Mouse (Mus musculus) gastrocnemius, postnatal 14 days (tissue): ENCODE results near the gene Gm11099. TPM values are rescaled to one million over a fixed set of nuclear protein-coding genes. Genes with fewer than 3 reads are reported as not detected.

Experiments
- DNase-seq: peaks from one replicate; pipeline ENCODE4 v3.0.0; 2021; ENCODE audit warnings: mixed read lengths
- intact Hi-C: fragments of 180-260 bp; cut with DNase I; formaldehyde crosslinking; loops from one replicate; pipeline ENCODE4 v1.15.1; 2025; ENCODE audit warnings: low total_unique reads
- long read RNA-seq, 2 experiments: library from polyadenylated mRNA; stranded (forward); transcript quantifications; one replicate each; pipeline ENCODE4 v2.0.0; 2021
- total RNA-seq, 2 experiments: library from RNA; stranded (reverse); gene quantifications; 2 replicates each; pipeline ENCODE4 v1.2.3; 2021

The Gm11099 gene
- total RNA-seq: not detected
- long read RNA-seq, experiment 1: 0 reads
- long read RNA-seq, experiment 2: 0 reads

DNA sequence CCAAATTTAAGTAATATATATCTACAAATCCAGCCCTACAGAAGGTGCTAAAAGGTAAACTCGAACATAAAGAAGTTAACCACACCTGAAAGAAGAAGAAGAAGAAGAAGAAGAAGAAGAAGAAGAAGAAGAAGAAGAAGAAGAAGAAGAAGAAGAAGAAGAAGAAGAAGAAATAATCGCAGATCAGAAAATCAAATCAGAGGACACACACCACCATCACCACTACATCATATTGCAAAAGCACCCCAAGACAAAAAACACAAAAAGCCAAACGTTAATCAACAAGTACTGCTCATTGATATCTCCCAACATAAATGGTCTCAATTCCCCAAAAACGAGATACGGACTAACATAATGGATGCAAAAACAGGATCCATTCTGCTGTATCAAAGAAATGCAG is at the start of gene Gm11099:
Gene Gm11099, plus strand, starts transcription at position 301 of the 400 bp plus-strand sequence.
- DNase-seq: no peak
- intact Hi-C loops: no loop called here

DNA sequence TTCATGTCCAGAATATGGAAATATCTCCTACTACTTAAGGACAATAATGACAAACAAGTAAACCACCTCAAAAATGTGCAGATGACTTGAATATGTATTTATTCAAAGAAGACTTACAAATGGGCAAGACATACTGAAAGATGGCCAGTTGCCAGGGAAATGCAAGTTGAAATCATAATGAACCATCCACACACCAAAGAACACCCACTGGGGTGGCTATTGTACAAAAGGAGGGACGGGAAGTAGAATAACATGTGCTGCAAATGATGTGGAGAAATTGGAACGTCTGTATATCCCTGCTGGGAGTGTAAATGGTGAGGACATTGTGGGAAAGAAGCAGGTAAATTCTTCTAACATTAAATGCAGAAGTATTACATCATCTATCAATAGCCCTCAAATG is 46.3 kb upstream of the Gm11099 start:
- intact Hi-C loops: no loop called here
- DNase-seq: no peak

DNA sequence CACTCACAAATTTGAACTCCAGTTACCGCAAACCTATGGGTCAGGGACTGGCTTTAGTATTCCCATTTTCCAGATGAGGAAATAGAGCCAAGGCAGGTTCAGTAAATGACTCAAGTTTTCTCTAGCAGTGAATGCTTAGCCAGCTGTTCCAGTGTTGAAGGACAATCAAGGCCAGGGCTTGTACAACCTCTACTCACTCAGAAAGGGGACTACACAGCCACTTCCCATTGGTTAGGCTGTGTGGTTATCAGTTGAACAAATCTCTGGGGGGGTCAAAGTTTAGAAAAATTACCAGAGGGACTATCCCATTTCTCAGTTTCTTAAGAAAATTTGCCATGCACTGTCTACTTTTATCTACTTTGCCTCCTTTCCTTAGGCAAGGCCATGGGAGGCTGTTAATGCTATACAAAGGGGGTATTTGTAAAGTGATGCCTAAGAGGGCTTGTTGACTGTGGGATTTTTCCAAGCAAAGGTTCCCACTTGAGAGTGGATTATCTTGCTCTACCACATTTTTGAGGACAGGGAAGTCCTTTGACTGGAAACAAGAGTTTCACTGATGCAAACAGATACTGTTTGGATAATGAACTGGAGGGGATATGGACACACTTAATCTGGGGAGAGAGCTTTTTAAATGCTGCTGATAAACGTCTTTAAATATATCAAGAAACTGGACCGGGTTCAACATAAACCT is 30.2 kb upstream of the Gm11099 start:
- intact Hi-C loops: no loop called here
- DNase-seq: no peak

DNA sequence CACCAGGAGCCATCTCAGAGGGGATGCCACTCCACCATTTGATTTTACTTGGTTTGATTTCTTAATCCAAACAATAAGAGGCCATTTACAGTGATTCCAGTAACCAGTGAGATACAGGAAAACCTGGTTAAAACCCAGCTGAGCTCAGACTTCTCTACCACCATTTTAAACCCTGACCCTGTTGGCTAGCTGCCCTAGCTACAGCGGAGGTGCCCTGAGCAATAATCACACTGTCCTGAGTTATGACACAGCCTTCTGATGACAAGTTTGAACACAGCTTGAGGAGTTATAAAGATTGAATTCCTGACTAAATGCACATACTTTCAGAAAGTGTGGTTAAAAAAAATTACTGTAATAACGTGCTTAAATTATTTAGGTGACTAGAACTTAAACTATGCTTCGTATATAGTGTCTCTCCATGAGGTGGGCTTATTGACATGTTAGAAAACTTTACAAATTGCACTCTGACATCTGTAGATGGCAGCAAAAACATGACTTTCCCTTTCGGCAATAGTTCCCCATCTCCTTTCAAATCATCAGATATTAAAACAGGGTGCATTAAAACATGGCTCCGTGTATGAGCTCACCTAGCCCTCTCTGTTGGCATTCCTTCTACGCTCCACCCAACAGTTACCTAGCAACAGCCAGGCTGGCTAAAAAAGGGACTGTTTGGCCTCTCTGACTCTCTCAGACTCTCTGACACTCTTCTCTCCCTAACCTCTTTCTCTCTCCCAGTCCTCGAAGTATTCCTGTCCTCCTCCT is 29.1 kb upstream of the Gm11099 start:
- DNase-seq: no peak
- intact Hi-C loops: no loop called here

DNA sequence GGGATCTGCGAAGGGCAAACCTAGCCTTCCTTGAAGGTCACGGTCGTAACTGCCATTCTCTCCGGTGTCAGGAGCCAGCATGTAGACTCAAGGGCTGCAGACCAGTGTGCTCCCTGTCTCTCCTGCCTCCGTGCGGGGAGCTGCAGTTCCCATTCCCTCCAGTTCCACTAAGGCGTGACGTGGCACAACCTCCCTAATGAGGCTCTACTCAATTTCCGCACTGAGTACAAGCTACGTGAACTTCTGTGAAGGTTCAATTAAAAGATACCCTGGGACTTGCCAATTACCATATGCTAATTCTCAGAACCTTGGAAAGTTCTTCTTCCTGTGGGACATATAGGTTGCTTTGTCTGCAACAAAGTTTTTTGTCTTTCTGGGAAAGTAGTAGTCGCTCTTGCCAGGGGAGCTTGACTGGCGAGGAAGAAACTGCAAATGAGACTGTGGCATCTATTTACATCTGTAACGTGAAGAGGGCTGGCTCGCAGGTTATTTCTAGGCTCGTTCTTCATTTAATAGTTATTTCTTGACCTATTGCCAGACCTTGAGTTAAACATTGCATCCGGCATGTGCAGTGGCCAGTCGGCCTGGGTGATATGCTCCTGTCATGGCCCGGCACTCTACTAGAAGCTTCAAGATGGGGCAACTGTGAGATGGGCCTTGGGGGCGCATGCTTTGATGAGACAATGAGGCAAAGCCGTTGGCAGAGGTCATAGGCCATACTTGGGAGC is 26.8 kb upstream of the Gm11099 start:
- no peak for DNase-seq
- intact Hi-C loops: no loop called here

DNA sequence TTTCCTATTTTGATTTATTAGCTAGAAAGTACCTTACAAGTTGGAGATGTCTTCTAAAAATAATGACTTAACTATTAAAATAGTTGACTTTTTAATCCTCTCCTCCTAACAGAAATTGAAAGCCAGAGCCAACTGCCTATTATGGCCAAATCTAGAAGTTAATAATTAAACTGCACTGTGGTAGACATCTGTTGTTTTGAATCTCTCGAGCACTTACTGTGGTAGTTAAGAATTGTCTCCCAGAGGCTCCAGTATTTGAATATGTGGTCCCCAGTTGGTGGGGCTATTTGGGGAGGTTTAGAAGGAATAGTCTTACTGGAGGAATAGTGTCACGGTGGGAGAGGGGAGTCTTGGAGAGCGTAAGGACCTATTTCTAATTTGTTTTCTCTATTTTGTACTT is 18.2 kb upstream of the Gm11099 start:
- no peak for DNase-seq
- intact Hi-C loops: no loop called here

DNA sequence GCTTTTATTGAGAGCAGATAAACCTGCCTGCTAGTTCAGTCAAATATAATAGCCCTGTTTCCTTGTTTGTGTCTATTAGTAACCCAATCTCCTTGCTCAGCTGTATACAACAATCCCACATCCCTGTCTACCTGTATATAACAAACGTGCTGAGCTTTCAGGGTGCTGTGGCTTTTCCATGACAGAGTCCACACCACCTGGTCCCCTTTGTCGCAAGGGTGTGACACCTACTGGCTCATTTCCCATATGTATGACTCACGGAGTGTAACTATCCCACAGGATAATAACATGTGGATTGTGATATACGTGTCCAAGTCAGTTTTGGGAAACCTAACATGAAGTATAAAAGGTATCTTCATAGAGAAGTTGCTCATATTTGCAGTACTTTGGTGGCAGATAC is 16.8 kb upstream of the Gm11099 start:
- intact Hi-C loops: no loop called here
- no peak for DNase-seq

DNA sequence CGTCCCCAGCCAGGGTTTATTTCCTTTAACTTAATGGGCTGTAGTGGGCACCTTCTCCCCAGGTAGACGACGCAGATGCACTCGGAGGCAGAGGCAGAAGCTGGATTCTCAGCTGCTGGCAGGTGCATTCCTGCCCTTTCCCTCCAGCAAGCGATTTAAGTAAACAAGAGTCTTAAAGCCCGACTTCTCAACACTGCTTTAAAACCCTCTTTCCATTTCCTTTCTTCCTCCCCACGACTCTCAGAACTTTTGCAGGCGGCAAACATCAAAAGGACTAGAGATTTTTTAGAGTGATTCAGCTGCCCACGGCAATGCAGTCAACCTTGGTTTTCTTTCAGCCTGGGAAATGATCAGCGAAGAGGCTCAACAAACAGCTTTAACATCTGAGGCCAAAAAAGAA is 14.7 kb upstream of the Gm11099 start:
- no peak for DNase-seq

DNA sequence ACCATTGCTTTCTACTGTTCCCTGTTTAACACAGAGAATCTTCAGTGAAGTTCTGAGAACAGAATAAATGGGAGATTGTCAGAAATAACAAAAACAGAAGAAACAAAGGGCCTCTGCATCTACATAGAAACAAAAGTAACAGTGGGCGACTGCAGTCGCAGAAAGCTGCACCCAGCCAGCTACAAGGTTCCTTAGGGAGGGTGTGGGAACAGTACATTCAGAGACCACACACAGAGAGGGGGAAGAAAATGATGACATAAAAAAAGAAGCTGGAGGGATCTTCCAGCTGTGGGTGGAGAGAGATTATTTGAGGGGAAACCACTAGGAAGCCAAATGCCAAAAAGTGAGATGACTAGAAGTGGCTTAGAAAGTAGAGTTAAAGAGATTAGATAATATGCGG is 20.6 kb downstream of the Gm11099 start:
- DNase-seq: no peak
- intact Hi-C loops: no loop called here

More for the DNA sequence above, 14.7 kb upstream of the Gm11099 start:
- intact Hi-C loops: no loop called here

DNA sequence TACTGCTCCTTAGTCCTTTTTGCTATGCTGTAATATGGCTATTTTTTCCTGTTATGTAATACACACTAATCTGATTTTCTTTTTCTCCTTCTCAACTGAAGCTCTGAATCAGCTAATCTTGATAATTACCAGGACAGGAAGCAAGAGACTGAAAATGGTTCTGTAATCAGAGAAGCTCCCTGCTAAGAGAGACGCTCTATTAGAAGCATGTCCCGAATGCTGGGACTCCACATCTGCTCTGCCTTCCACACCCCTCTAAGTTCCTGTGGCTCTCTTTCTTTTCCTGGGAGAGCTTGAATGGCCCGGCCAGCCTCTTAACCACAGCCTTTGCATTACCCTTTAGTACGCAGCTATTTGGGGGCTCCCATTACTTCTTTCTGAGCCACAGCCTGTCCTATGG is 45.8 kb downstream of the Gm11099 start:
- no peak for DNase-seq
- intact Hi-C loops: no loop called here

DNA sequence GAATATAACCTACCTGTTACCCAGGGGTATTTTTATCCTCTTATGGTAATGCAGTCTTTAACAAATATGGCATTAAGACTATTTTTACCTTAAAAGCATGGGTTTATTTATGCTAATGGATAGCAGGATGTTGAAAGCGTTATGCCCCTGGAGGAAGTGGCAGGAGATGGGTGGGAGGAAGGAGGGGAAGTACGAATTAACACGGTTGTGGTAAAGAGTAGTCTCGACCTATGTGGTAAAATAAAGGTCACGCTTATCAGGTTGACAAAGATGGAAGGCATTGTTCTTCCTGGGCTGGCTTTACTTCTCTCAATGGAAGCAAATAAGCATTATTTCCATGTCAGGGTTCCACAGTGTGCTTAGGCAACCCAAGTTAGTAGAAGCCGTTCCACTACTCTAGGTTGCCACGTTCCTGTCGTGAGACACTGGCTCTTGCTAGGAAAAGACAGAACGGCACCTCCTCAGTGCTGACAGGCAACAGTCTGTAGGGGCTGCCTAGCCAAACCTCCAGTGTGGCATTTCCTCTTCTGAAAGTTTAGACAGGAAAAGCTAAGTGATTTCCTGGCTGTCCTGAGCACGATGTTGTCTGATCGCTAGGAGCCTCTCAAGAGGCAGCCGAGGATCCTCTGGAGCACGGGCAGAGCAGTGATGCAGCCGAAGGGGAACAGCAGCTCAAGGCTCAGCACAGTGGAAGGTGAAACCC is 47.7 kb downstream of the Gm11099 start:
- intact Hi-C loops: no loop called here
- no peak for DNase-seq

DNA sequence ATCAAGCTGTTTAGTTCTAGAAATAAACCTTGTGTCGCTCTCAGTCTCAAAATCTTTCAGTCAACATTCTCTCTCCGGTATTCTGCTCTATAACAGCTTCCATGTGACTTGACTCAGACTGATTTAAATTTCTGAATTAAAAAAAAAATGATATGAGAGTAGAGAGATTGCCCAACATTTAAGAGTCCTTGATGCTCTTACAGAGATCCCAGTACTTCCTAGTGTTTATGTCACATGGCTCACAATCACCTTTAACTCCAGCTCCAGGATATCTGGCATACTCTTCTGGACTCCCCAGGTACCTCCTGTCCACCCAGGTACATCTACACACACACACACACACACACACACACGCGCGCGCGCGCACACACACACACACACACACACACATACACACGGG is 53.1 kb downstream of the Gm11099 start:
- intact Hi-C loops: no loop called here

DNA sequence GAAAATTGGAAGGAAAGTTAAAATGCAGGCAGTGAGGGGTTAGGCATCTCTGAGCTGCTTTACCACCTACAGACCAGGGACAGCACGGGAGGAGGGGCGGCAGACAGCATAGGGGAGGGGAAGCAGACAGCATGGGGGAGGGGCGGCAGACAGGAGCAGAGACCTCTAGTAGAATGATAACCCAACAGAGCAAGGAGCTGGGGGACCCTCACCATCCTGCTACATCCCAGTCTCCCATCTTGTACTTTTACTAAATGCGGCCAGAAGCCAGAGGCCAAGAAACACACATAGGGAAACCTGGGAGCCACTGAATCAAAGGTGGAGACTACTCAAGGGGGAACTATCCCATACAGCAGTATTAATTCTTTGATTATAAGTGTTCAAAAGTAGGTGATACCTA is 59.1 kb downstream of the Gm11099 start:
- no peak for DNase-seq
- intact Hi-C loops: no loop called here

More for the DNA sequence above, 53.1 kb downstream of the Gm11099 start:
- no peak for DNase-seq

DNA sequence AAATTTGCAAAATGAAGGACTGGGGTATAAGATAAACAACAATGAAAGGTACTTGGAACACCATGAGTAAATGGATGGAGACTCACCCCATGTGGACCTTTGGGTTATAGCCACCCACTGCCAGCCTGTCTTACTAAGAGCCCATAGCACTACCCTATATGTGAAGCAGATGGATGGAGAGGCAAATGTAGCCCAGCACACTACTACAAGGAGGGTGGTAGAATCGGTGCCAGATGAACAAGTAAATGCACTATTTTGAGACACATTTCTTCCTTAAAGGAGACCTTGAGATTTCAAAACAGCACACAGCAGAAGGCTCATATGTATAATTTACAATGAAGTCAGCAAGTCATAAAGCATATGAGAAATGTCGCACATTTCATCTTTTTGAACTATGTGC is 66.3 kb downstream of the Gm11099 start:
- DNase-seq: no peak
- intact Hi-C loops: no loop called here

DNA sequence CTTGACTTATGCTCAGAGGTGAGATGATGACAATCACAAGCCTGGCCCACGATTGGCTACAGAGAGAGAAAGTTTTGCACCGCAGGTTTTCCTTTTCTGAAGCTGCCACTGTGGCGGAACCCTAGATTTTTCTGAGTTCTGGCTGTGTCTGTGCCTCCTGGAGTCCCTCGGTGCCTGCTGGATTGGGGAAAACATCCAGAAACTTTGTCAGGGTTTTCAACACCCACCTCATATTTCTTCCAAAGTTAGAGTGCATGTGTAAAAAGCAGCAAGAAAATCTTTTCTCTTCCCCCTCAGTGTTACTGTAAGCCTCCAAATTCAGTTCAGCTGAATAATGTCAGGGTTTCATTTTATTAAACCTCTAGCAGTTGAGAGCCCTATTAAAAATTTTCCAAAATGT is 82.1 kb downstream of the Gm11099 start:
- intact Hi-C loops: no loop called here

DNA sequence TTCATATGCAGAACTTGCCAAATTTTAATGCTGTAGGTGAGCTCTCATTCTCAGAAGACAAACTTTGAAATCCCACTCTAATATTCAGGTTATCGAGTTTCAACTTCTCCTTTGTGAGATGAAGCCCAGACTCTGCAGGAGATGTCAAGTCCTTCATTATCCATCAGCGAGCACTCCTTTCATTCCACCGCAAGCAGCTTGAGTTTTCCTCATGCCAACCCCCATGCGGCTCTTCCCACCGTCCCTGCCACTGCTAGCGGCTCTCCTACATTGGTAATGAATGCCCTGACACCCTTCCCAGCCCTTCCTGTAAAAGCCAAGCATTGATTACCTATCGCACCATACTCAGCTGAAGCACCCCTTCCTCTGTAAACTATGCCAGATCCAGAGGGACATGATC is 89.6 kb downstream of the Gm11099 start:
- DNase-seq: no peak
- intact Hi-C loops: no loop called here

More for the DNA sequence above, 82.1 kb downstream of the Gm11099 start:
- DNase-seq: no peak

DNA sequence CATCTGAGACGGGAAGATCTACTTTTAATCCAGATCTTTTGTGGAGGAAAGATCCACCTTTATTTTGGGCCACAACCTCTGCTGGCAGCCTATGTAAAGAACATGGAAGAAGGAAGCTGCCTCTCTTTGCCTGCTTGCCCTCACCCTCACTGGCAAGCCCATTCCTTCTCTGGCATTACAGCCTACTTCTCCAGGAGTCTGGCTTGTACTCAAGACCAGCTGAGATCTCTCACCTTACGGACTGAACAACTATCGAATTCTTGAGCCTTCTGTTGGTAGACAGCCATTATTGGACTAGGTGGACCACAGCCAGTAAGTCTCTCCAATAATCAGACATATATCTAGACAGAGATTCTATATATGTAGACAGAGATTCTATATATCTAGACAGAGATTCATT is 92.9 kb downstream of the Gm11099 start:
- intact Hi-C loops: no loop called here
- DNase-seq: no peak

DNA sequence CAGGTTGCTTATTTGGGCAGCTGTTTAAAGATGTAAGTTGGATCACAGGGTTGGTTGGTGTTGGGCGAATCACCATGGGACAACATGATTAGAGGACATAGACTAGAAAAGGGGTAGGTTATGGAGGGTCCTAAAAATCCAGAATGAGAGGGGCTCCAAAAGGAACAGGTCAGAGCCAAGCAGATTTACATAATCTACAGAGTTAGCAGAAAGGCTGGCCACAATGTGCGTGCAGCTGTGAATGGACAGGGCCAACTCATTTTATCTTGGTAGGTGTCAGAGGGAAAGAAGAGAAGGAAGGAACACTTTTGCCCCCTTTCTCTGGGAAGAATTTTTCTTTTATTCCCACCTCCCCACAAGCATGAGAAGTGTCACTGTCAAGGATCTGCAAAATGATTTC is 97.1 kb downstream of the Gm11099 start:
- intact Hi-C loops: no loop called here
- DNase-seq: no peak

DNA sequence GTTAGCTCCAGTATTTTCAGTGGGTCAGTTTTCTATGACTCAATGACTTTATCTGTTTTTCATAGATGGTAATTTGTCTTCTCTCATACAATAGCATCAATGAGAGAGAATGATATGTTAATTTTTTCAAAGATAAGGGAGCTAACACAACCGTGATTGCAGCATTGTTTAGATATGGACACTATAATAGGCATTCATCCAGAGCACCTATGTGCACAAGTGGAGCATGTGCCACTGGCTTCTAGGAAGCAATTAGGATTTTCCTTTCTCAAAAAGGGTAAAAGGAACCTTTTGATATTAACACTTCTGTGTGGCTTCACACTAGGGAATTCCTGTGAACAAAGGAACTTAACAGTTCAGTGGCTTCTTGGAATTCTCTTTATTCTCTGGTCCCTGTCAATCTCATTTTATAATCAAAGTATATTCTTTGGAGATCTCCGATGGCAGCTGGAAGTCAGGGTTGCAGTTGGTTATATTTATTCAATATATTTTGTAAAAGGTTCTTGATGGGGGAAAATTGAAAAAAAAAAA is 97.6 kb downstream of the Gm11099 start:
- no peak for DNase-seq

More for the DNA sequence above, 97.6 kb downstream of the Gm11099 start:
- intact Hi-C loops: no loop called here
